ENCODE assay signal across 7 mouse cellular contexts in the genomic region with DNA sequence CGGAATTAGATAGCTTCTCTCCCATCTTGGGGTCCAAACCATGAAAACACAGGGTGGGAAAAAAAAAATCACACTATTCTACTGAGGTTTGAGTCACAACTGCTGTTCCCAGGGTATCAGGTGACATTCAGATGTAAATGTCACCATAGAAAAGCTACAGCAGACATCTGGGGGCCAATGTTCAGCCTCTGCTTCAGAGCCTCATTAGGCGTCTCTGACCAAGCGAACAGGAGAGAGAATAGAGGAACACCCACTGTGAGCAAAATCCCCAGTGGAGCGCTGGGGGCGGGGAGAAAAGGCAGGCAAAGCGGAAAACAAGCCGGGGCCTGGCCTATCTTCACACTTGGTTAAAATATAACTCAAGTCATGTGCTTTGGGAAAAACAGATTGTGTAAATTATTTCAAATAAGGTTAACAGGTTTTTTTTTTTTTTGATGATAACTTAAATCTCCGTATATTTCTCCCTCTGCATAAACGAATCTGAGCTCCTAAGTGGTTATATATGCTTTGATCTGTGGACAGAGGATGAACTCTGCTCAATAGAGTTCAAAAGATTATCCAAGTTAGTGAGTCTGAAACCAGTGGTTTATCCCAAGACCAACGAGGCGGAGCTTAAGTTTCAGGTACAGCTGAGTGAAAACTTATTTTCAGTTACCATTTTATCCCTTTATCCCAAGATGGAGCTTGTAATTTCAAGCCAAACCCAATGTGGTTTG.
DNase-seq lines count a peak whose midpoint lies in the region; ATAC-seq and TF ChIP-seq lines count a peak whose summit lies in the region.

No protein-coding gene starts in this region.

- H3K4me3 ChIP-seq in ES-Bruce4 (ENCODE audit: low read depth, low read length) = no peak overlapping the region
- H3K4me3 ChIP-seq in intestine, embryonic 16.5 days (ENCODE audit: low read length) = no peak overlapping the region
- H3K4me3 ChIP-seq in liver, embryonic 13.5 days (replicated peaks) = no peak overlapping the region

- H3K27me3 ChIP-seq in ES-Bruce4 (ENCODE audit: control insufficient read depth, insufficient read depth, low read length, poor library complexity, severe bottlenecking) = no peaks in the 10 kb centered on the region
- no peaks in the 10 kb centered on the region for H3K27me3 ChIP-seq in intestine, embryonic 16.5 days (replicated peaks; ENCODE audit: control insufficient read depth, insufficient read depth, low read length)
- no peaks in the 10 kb centered on the region for H3K27me3 ChIP-seq in liver, embryonic 13.5 days

- peak; percentile 68 for DNase-seq in embryo, embryonic 10 days (ENCODE audit: low spot score)
- DNase-seq in liver, embryonic 13.5 days = no peak
- no peak for DNase-seq in frontal cortex, postnatal 14 days (ENCODE audit: low spot score in 2 of 2)
- no peak for DNase-seq in left cerebral cortex, postnatal 25 days (ENCODE audit: low spot score in 2 of 2)

- WGBS in intestine, embryonic 16.5 days = 35% methylated on average over 11 of the region's 11 CpGs
- WGBS in liver, embryonic 13.5 days (ENCODE audit: insufficient replicate concordance) = 78% methylated on average over 11 of the region's 11 CpGs

- TF ChIP-seq POLR2A in ES-Bruce4 (IDR thresholded peaks at IDR 0.05; ENCODE audit: insufficient read depth, low read length) = no peak

- peak overlapping the region; percentile 19; the same call in 1 of the 2 replicates for H3K4me2 ChIP-seq in intestine, embryonic 16.5 days (ENCODE audit: low read depth, low read length)
- 0 out of 2 replicates have a peak overlapping the region, but pooled peaks have one; percentile 3 for H3K4me2 ChIP-seq in liver, embryonic 13.5 days

- TF ChIP-seq CTCF in ES-Bruce4 (IDR thresholded peaks at IDR 0.05; ENCODE audit: low read depth, low read length) = no peak

- 0 out of 2 replicates have a peak overlapping the region, but pooled peaks have one; percentile 40 for H3K27ac ChIP-seq in ES-Bruce4 (ENCODE audit: insufficient read depth, low read length)
- H3K27ac ChIP-seq in intestine, embryonic 16.5 days (ENCODE audit: low read length) = peak overlapping the region; percentile 66
- H3K27ac ChIP-seq in liver, embryonic 13.5 days = peak overlapping the region; percentile 42; the same call in 1 of the 2 replicates

- no peak overlapping the region for H3K9ac ChIP-seq in ES-Bruce4 (ENCODE audit: low read depth, poor library complexity, severe bottlenecking)
- H3K9ac ChIP-seq in intestine, embryonic 16.5 days (ENCODE audit: low read depth, low read length) = no peak overlapping the region
- no peak overlapping the region for H3K9ac ChIP-seq in liver, embryonic 13.5 days

- intact Hi-C loops in left cerebral cortex, postnatal 25 days (cut with DNase I) = no loop called here

- no peaks in the 10 kb centered on the region for H3K36me3 ChIP-seq in ES-Bruce4 (ENCODE audit: control insufficient read depth, insufficient read depth, low read length, poor library complexity, severe bottlenecking)
- H3K36me3 ChIP-seq in intestine, embryonic 16.5 days (ENCODE audit: control insufficient read depth, insufficient read depth, low read length) = no peaks in the 10 kb centered on the region
- H3K36me3 ChIP-seq in liver, embryonic 13.5 days = peaks cover 24% of the 10 kb centered on the region; the same call in 1 of the 2 replicates

- peak; percentile 86 for ATAC-seq in intestine, embryonic 16.5 days
- peak; percentile 22; the same call in 1 of the 2 replicates for ATAC-seq in liver, embryonic 13.5 days (ENCODE audit: low read depth)
- ATAC-seq in erythroid progenitor cell, adult 5-6 weeks (replicated peaks; ENCODE audit: low FRiP score, poor library complexity, severe bottlenecking) = no peak

- H3K9me3 ChIP-seq in ES-Bruce4 (replicated peaks; ENCODE audit: control insufficient read depth, insufficient read depth, low read length, poor library complexity, severe bottlenecking) = no peaks in the 10 kb centered on the region
- no peaks in the 10 kb centered on the region for H3K9me3 ChIP-seq in intestine, embryonic 16.5 days (ENCODE audit: control insufficient read depth, low read length)
- no peaks in the 10 kb centered on the region for H3K9me3 ChIP-seq in liver, embryonic 13.5 days (replicated peaks)

- peaks cover 10% of the 10 kb centered on the region for H3K4me1 ChIP-seq in ES-Bruce4 (ENCODE audit: control insufficient read depth, insufficient read depth, low read length)
- H3K4me1 ChIP-seq in intestine, embryonic 16.5 days (ENCODE audit: control insufficient read depth, insufficient read depth, low read length) = peaks cover 5% of the 10 kb centered on the region; the same call in 1 of the 2 replicates
- H3K4me1 ChIP-seq in liver, embryonic 13.5 days (replicated peaks) = peaks cover 26% of the 10 kb centered on the region

- TF ChIP-seq EP300 in ES-Bruce4 (IDR thresholded peaks at IDR 0.05; ENCODE audit: insufficient read depth, low read depth, low read length) = peak; percentile 72; the same call in 1 of the 2 replicates
